Mouse (Mus musculus) thymus, adult 2 months (tissue): Measurements from ENCODE around the gene Rims1.

Experiments used
- CTCF ChIP-seq: fragments of 200-500 bp; IDR thresholded peaks from 2 replicates; pipeline ENCODE4 v1.5.1; 2012; ENCODE audit warnings: mild to moderate bottlenecking, control low read depth, low read length, moderate library complexity, borderline replicate concordance; ENCODE audit not compliant: control insufficient read depth, poor library complexity, insufficient read depth; ENCODE audit errors: extremely low read depth
- POLR2A ChIP-seq: fragments of 200-500 bp; IDR thresholded peaks from 2 replicates; pipeline ENCODE4 v1.6.1; 2012; ENCODE audit warnings: mild to moderate bottlenecking, low read length, control low read depth, moderate library complexity; ENCODE audit not compliant: control insufficient read depth, poor library complexity, insufficient read depth; ENCODE audit errors: extremely low read depth

DNA sequence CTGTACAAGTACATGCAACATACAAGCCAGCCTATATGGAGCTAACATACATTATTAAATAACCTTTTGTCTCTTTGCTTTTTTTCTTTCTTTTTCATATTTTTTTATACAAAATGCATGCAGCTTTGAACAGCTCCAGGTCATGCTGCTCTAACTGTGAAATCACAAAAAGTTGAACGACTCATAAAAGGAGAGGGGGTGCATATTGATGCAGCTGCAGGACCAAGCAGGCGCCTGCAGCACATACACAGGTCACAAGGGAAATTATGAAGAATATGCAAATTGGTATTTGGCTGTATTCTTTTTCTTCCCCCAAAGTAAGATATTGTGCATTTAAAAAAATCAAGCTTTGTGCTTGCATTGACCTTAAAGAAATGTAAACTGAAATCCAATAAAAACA, 519.0 kb downstream of the Rims1 start:
- TF ChIP-seq CTCF: no peak
- no peak for TF ChIP-seq POLR2A
